Mouse (Mus musculus): ENCODE data around the gene Khsrp.

Khsrp gene

GRCm38 (mm10) chr17:57030931-57031660, at the start of gene Khsrp:
TSS of gene Khsrp (minus strand) at chr17:57031522.
- DNase-seq (ENCODE audit: low read depth, low spot score) = peak; percentile 64

GRCm38 (mm10) chr17:57079919-57080318, 48.6 kb upstream of the Khsrp start:
- no peak for DNase-seq (ENCODE audit: low read depth, low spot score)

GRCm38 (mm10) chr17:57078336-57078735, 47.0 kb upstream of the Khsrp start, which contains the start of gene Dennd1c:
TSS of gene Dennd1c (minus strand) at chr17:57078514.
- DNase-seq (ENCODE audit: low read depth, low spot score) = no peak

- no peak for DNase-seq (ENCODE audit: low read depth, low spot score)
Measured at GRCm38 (mm10) chr17:57076916-57077315, 45.6 kb upstream of the Khsrp start.

- DNase-seq (ENCODE audit: low read depth, low spot score) = peak; percentile 98
Measured at GRCm38 (mm10) chr17:57070699-57071098, 39.4 kb upstream of the Khsrp start.

GRCm38 (mm10) chr17:57070272-57070671, 39.0 kb upstream of the Khsrp start:
- DNase-seq (ENCODE audit: low read depth, low spot score) = no peak

GRCm38 (mm10) chr17:57066908-57067307, 35.6 kb upstream of the Khsrp start:
- DNase-seq (ENCODE audit: low read depth, low spot score) = no peak

GRCm38 (mm10) chr17:57063031-57063430, 31.7 kb upstream of the Khsrp start:
- no peak for DNase-seq (ENCODE audit: low read depth, low spot score)

GRCm38 (mm10) chr17:57062548-57062947, 31.2 kb upstream of the Khsrp start:
- no peak for DNase-seq (ENCODE audit: low read depth, low spot score)

GRCm38 (mm10) chr17:57062011-57062521, 30.7 kb upstream of the Khsrp start:
- peak; percentile 34 for DNase-seq (ENCODE audit: low read depth, low spot score)

GRCm38 (mm10) chr17:57061069-57061468, 29.7 kb upstream of the Khsrp start:
- no peak for DNase-seq (ENCODE audit: low read depth, low spot score)

- DNase-seq (ENCODE audit: low read depth, low spot score) = peak; percentile 98
Measured at GRCm38 (mm10) chr17:57060231-57060801, 29.0 kb upstream of the Khsrp start.

GRCm38 (mm10) chr17:57059486-57059977, 28.2 kb upstream of the Khsrp start, which contains the start of gene Slc25a23:
TSS of gene Slc25a23 (minus strand) at chr17:57059863.
- peak; percentile 87 for DNase-seq (ENCODE audit: low read depth, low spot score)

GRCm38 (mm10) chr17:57058891-57059485, 27.7 kb upstream of the Khsrp start, which contains the start of gene Crb3:
TSS of gene Crb3 (plus strand) at chr17:57059105.
- DNase-seq (ENCODE audit: low read depth, low spot score) = no peak

- no peak for DNase-seq (ENCODE audit: low read depth, low spot score)
Measured at GRCm38 (mm10) chr17:57056246-57056645, 24.9 kb upstream of the Khsrp start.

- DNase-seq (ENCODE audit: low read depth, low spot score) = peak; percentile 82
Measured at GRCm38 (mm10) chr17:57051679-57052078, 20.4 kb upstream of the Khsrp start.

GRCm38 (mm10) chr17:57048816-57049215, 17.5 kb upstream of the Khsrp start:
- no peak for DNase-seq (ENCODE audit: low read depth, low spot score)

- peak; percentile 97 for DNase-seq (ENCODE audit: low read depth, low spot score)
Measured at GRCm38 (mm10) chr17:57047406-57047805, 16.1 kb upstream of the Khsrp start.

- DNase-seq (ENCODE audit: low read depth, low spot score) = no peak
Measured at GRCm38 (mm10) chr17:57041554-57041953, 10.2 kb upstream of the Khsrp start, which contains the start of gene Slc25a41. TSS of gene Slc25a41 (minus strand) at chr17:57041654.

- DNase-seq (ENCODE audit: low read depth, low spot score) = peak; percentile 74
Measured at GRCm38 (mm10) chr17:57038978-57039377, 7.7 kb upstream of the Khsrp start.

- no peak for DNase-seq (ENCODE audit: low read depth, low spot score)
Measured at GRCm38 (mm10) chr17:57032854-57033253, 1.5 kb upstream of the Khsrp start.

All from ZHBTc4 (cell line).